Mouse (Mus musculus) T-cell, adult 2 months (primary cell): ENCODE data around the gene Zfp27.

ENCODE experiments used
- DNase-seq: peaks from one replicate; pipeline ENCODE4 v3.0.0; 2022; ENCODE audit warnings: low spot score

Gene Zfp27

DNA sequence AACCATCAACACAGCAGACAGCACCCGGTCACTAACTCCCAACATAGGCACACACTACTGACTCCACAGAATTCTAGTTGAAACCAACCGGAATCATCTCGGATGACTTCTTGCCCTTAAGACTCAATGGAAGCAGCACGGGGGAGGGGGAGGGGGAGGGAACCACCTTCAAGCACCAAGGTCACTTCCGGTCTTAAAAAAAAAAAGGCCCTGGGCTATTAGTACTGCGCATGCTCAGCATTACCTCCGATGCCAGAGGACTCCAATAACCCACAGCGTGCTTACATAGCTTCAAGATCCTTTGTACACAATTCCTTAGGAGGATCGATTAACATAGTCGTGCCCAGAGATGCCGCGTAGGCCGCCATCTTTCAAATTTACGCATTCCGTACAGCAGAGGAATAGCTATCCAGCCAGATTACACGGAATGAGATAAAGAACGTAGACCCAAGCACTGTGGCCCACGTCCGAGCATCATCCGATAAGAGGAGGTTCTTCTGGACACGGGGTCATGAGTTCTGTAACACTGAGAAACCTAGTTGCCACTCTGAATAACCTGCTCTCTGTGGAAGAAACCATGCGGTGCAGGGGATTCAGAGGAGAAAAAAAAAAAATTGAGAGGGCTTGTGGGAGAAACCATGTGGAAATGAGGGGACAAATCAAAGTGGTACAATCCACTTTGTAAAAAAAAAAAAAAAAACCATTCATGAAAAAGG, at the start of gene Zfp27:
Gene Zfp27, minus strand, starts transcription at position 607 of the 716 bp plus-strand sequence.
- DNase-seq: peak; percentile 65

- peak; percentile 22 for DNase-seq
Observed at GRCm38 (mm10) chr7:29954731-29955130, 48.4 kb upstream of the Zfp27 start.

DNA sequence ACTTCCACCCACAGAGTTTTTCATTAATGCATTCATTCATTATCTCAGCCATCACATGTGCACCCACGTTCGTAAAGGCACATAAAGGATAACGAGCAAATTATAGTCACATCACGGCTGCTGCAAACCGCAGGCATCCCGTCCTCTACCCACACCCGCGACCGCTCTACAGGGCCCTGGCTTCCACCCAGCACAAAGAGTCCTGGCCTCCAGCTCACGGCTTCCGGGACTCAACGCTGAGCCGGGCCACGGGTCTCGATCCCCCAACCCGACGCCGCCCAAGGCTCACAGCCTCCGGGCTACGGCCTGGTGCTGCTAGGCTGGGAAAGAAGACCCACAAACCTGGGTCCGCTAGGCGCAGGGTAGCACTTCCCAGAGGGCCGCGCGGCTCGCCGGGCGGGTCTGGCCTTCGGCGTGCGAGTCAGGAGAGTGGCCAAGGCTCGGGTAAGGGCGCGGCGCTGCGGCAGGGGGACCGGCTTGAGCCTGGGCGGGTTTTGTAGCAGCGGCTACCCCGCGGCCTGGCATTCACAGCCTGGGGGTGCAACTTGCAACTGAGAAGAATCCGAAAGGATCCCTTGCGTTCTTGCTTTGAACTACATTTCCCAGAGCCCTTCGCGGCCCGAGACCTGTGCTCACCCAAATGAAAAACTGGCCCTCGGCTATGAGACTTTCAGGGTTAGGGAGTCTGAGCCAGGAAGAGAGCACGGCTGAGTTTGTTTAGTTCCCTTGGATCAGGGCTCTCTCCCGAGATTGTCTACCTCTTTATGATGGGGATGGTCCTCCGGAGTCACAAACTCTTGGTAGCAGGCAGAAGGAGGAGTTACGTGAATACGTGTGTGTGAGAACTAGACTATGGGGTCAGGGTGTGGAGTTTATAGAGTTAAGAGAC, 47.4 kb upstream of the Zfp27 start, which contains the start of gene Zfp74:
Gene Zfp74, minus strand, starts transcription at position 577 of the 889 bp plus-strand sequence.
- peak; percentile 78 for DNase-seq

DNA sequence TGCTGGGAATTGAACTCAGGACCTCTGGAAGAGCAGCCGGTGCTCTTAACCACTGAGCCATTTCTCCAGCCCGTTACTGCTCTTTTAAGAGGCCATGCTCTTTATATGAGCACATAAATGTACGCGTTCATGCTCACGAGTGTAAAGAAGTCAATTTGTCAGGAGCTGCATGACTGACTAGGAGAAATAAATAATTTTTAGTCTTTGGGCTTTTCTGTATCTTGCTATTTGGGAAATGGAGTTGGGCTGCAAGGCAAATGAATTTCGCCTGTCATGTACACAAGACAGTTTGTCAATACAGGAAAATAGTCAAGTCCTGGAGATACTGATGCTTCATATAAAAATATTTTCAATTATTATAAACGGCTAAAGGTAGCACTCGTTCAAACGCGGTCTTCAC, 46.7 kb upstream of the Zfp27 start:
- DNase-seq: no peak

DNA sequence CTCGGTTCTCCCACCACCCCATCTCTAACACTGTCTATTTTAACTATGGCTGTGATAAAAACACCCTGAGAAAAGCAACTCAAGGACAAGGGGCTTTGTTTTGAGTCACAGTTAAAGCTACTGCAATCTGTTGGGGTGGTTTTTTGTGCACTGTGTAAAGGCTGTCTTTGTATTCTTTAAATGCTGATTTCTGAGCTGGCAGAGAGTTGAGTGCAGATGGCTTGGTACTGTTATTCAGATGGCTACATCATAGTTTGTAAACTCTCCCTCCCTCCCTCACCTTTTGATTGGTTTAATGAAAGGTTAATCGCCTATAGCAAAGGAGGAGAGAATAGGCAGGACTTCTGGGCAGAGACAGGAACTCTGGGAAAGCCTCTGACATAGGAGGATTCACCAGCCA, 37.8 kb upstream of the Zfp27 start:
- no peak for DNase-seq

GRCm38 (mm10) chr7:29943720-29944119, 37.3 kb upstream of the Zfp27 start:
- no peak for DNase-seq

GRCm38 (mm10) chr7:29942740-29943139, 36.4 kb upstream of the Zfp27 start:
- DNase-seq: no peak

GRCm38 (mm10) chr7:29941027-29941426, 34.7 kb upstream of the Zfp27 start:
- DNase-seq: no peak

- no peak for DNase-seq
Observed at GRCm38 (mm10) chr7:29938856-29939255, 32.5 kb upstream of the Zfp27 start.

GRCm38 (mm10) chr7:29922780-29923179, 16.4 kb upstream of the Zfp27 start:
- DNase-seq: no peak

GRCm38 (mm10) chr7:29921439-29922093, 15.2 kb upstream of the Zfp27 start:
- no peak for DNase-seq

- DNase-seq: no peak
Observed at GRCm38 (mm10) chr7:29918062-29918453, 11.7 kb upstream of the Zfp27 start.

- DNase-seq: no peak
Observed at GRCm38 (mm10) chr7:29917371-29918061, 11.1 kb upstream of the Zfp27 start.

DNA sequence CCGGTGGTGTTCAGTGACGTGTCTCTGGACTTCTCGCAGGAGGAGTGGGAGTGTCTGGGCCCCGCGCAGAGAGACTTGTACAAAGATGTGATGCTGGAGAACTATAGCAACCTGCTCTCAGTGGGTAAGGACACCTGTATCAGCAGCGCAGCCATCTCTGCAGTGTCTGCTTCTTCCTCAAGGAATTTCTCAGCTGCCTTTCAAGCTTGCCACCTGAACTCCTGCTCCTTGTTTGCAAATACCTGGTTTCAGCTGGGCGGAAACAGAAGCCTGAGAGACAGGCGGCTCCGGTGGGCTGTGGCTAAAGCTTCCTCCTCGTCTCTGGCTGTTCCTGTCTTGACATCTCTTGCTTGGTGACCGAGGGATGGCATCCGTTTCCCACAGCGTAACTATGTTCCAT, 5.8 kb upstream of the Zfp27 start:
- no peak for DNase-seq

- no peak for DNase-seq
Observed at GRCm38 (mm10) chr7:29910252-29910651, 3.9 kb upstream of the Zfp27 start.

- peak; percentile 78 for DNase-seq
Observed at GRCm38 (mm10) chr7:29908130-29908950, 2.0 kb upstream of the Zfp27 start, which contains the start of gene Zfp383. TSS of gene Zfp383 (plus strand) at chr7:29908223.

DNA sequence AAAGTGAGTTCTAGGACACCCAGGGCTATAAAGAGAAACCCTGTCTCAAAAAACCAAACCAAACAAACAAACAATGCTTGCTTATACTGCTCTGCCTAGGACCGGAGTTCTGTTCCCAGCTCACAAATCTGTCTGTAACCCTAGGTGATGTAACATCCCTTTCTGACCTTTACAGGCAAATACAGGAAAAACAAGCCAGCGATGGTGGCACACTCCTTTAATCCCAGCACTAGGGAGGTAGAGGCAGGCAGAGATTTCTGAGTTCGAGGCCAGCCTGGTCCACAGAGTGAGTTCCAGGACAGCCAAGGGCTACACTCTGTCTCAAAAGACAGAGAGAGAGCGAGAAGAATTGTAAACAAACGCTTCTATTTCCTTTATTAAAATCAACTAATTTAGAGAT, 834 bp upstream of the Zfp27 start:
- DNase-seq: no peak

DNA sequence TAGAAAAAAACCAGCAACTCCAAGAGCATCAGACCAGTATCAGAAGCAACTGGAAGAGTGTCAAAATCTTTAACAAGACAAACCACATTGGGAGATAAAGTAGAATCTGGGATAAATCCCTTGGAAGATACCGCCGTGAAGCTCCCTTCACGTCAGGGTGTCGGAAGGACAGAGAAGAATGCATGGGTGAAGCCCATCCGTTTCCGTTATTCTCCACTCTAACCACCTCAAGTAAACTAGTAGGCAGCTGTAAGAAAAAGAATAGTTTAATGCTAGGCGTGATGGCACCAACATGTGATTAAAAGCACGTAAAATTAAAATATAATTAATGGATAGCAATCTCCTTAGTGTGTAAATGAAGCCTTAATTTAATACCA, 298 bp upstream of the Zfp27 start:
- DNase-seq: no peak

GRCm38 (mm10) chr7:29904101-29904500, 2.3 kb downstream of the Zfp27 start:
- no peak for DNase-seq

GRCm38 (mm10) chr7:29898351-29898750, 8.0 kb downstream of the Zfp27 start:
- DNase-seq: no peak

DNA sequence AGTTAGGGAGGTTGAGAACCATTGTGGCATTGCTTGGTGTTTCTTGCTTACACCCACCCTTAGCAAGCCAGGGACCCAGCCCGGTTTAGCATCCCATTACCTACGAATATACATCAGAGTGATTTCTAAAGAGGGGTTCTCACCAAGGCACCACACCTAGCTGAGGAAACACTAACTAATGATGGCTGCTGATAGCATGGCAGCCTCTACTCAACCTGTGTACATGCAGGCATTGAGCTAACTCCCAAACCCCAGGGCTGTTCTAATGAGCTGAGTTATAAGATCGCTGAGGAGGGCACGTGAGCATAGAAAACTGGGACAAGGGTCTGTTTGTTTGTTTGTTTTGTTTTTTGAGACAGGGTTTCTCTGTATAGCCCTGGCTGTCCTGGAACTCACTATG, 13.6 kb downstream of the Zfp27 start:
- no peak for DNase-seq
